Mouse (Mus musculus): Measurements from ENCODE around the gene Nmt2.

- TF ChIP-seq POLR2A (IDR thresholded peaks at IDR 0.05; ENCODE audit: low read depth, low read length) (no peak), CTCF (IDR thresholded peaks at IDR 0.05; ENCODE audit: extremely low read depth, insufficient read length, insufficient replicate concordance, low read depth, low read length) (no peak)
These were observed 71.8 kb downstream of the Nmt2 start for GRCm38 (mm10) chr2:3355793-3356192.

Data from small intestine, adult 2 months (tissue).